Mouse (Mus musculus): ENCODE results near the gene Abr. TPM values are rescaled to one million over a fixed set of nuclear protein-coding genes. Genes with fewer than 3 reads are reported as not detected.

Gene Abr
- polyA plus RNA-seq, 1 experiment from 2014 or later, result 25.8 TPM

GRCm38 (mm10) chr11:76540973-76541372 is 81.1 kb downstream of the Abr start:
- Histone ChIP-seq H3K9me3 (ENCODE audit: control insufficient read depth, low read length) (no peaks in the 10 kb centered on the region), H3K4me1 (ENCODE audit: control insufficient read depth in 2 of 2, insufficient read depth in 2 of 2, low read length in 2 of 2) (no peaks in the 10 kb centered on the region), H3K27me3 (ENCODE audit: control insufficient read depth, insufficient read depth, low read length) (no peaks in the 10 kb centered on the region), H3K36me3 (ENCODE audit: control insufficient read depth, insufficient read depth, low read length) (no peaks in the 10 kb centered on the region), H3K4me2 (ENCODE audit: low read length) (no peak overlapping the region), H3K9ac (ENCODE audit: low read length) (no peak overlapping the region), H3K4me3 (ENCODE audit: control insufficient read depth in 1 of 2, insufficient read depth in 1 of 2, low read depth in 1 of 2, low read length in 2 of 2) (no peak overlapping the region), H3K27ac (replicated peaks in 1 of 2; ENCODE audit: control insufficient read depth in 1 of 2, insufficient read depth in 1 of 2, low read depth in 2 of 2, low read length in 2 of 2) (no peak overlapping the region)
- no peak for ATAC-seq (ENCODE audit: insufficient number of reproducible peaks, insufficient read depth, low FRiP score, low read depth)
- WGBS, result 22% methylated on average over 1 of the region's 1 CpGs

- H3K9me3 ChIP-seq (ENCODE audit: control insufficient read depth, low read length), result peaks cover 3% of the 10 kb centered on the region; the same call in 1 of the 2 replicates
- no peak overlapping the region for H3K4me3 ChIP-seq (ENCODE audit: control insufficient read depth in 1 of 2, insufficient read depth in 1 of 2, low read depth in 1 of 2, low read length in 2 of 2)
- H3K4me1 ChIP-seq (ENCODE audit: control insufficient read depth in 2 of 2, insufficient read depth in 2 of 2, low read length in 2 of 2), result no peaks in the 10 kb centered on the region; a peak in 1 of 4 replicates
- no peak overlapping the region for H3K9ac ChIP-seq (ENCODE audit: low read length)
- no peak overlapping the region for H3K4me2 ChIP-seq (ENCODE audit: low read length)
- H3K27me3 ChIP-seq (ENCODE audit: control insufficient read depth, insufficient read depth, low read length), result no peaks in the 10 kb centered on the region
- H3K27ac ChIP-seq (replicated peaks in 1 of 2; ENCODE audit: control insufficient read depth in 1 of 2, insufficient read depth in 1 of 2, low read depth in 2 of 2, low read length in 2 of 2), result no peak overlapping the region
- H3K36me3 ChIP-seq (ENCODE audit: control insufficient read depth, insufficient read depth, low read length), result no peaks in the 10 kb centered on the region
- 74% methylated on average over 3 of the region's 3 CpGs for WGBS
- no peak for ATAC-seq (ENCODE audit: insufficient number of reproducible peaks, insufficient read depth, low FRiP score, low read depth)
Observed at GRCm38 (mm10) chr11:76537401-76537800, 84.7 kb downstream of the Abr start.

- WGBS, result 69% methylated on average over 10 of the region's 10 CpGs
- Histone ChIP-seq H3K9me3 (ENCODE audit: control insufficient read depth, low read length) (peaks cover 3% of the 10 kb centered on the region; the same call in 1 of the 2 replicates), H3K36me3 (ENCODE audit: control insufficient read depth, insufficient read depth, low read length) (no peaks in the 10 kb centered on the region), H3K9ac (ENCODE audit: low read length) (no peak overlapping the region), H3K4me1 (ENCODE audit: control insufficient read depth in 2 of 2, insufficient read depth in 2 of 2, low read length in 2 of 2) (no peaks in the 10 kb centered on the region; a peak in 1 of 4 replicates), H3K27ac (replicated peaks in 1 of 2; ENCODE audit: control insufficient read depth in 1 of 2, insufficient read depth in 1 of 2, low read depth in 2 of 2, low read length in 2 of 2) (no peak overlapping the region), H3K4me3 (ENCODE audit: control insufficient read depth in 1 of 2, insufficient read depth in 1 of 2, low read depth in 1 of 2, low read length in 2 of 2) (no peak overlapping the region), H3K4me2 (ENCODE audit: low read length) (no peak overlapping the region), H3K27me3 (ENCODE audit: control insufficient read depth, insufficient read depth, low read length) (no peaks in the 10 kb centered on the region)
- no peak for ATAC-seq (ENCODE audit: insufficient number of reproducible peaks, insufficient read depth, low FRiP score, low read depth)
Observed at GRCm38 (mm10) chr11:76536576-76537354, 85.3 kb downstream of the Abr start.

DNA sequence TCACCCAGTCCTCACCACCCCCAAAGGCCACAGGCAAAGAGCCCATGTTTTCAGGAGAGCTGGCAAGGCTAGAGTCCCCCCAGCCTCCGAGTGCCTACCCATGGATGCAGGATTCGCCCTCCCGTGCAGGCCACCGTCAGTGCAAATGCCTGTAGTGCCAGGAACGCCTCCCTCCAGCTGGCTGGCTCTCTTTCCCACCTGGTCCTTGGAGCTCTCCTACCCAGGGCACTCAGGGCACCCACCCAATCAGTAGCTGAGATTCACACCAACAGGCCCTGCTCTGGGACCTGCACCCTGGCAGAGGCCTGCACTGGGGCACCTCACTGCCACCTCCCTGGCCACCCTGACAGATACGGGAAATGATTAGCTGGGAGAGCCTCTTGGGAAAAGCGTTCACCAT is 90.1 kb downstream of the Abr start:
- 83% methylated on average over 7 of the region's 7 CpGs for WGBS
- H3K9ac ChIP-seq (ENCODE audit: low read length), result no peak overlapping the region

GRCm38 (mm10) chr11:76530966-76531678 is 91.0 kb downstream of the Abr start:
- no peak overlapping the region for H3K4me2 ChIP-seq (ENCODE audit: low read length)
- peaks cover 3% of the 10 kb centered on the region; the same call in 1 of the 2 replicates for H3K9me3 ChIP-seq (ENCODE audit: control insufficient read depth, low read length)
- no peak overlapping the region for H3K9ac ChIP-seq (ENCODE audit: low read length)
- WGBS, result 48% methylated on average over 7 of the region's 7 CpGs
- H3K36me3 ChIP-seq (ENCODE audit: control insufficient read depth, insufficient read depth, low read length), result no peaks in the 10 kb centered on the region
- no peak for ATAC-seq (ENCODE audit: insufficient number of reproducible peaks, insufficient read depth, low FRiP score, low read depth)
- H3K4me1 ChIP-seq (ENCODE audit: control insufficient read depth in 2 of 2, insufficient read depth in 2 of 2, low read length in 2 of 2), result peaks cover 8 to 10% of the 10 kb centered on the region in 2 experiments
- no peak overlapping the region for H3K4me3 ChIP-seq (ENCODE audit: control insufficient read depth in 1 of 2, insufficient read depth in 1 of 2, low read depth in 1 of 2, low read length in 2 of 2)
- H3K27ac ChIP-seq (replicated peaks in 1 of 2; ENCODE audit: control insufficient read depth in 1 of 2, insufficient read depth in 1 of 2, low read depth in 2 of 2, low read length in 2 of 2), result no peak overlapping the region
- H3K27me3 ChIP-seq (ENCODE audit: control insufficient read depth, insufficient read depth, low read length), result no peaks in the 10 kb centered on the region

More for the DNA sequence above, 90.1 kb downstream of the Abr start:
- H3K36me3 ChIP-seq (ENCODE audit: control insufficient read depth, insufficient read depth, low read length), result no peaks in the 10 kb centered on the region
- no peak overlapping the region for H3K4me2 ChIP-seq (ENCODE audit: low read length)
- H3K4me3 ChIP-seq (ENCODE audit: control insufficient read depth in 1 of 2, insufficient read depth in 1 of 2, low read depth in 1 of 2, low read length in 2 of 2), result no peak overlapping the region
- no peak for ATAC-seq (ENCODE audit: insufficient number of reproducible peaks, insufficient read depth, low FRiP score, low read depth)
- peaks cover 8 to 10% of the 10 kb centered on the region in 2 experiments for H3K4me1 ChIP-seq (ENCODE audit: control insufficient read depth in 2 of 2, insufficient read depth in 2 of 2, low read length in 2 of 2)
- H3K27me3 ChIP-seq (ENCODE audit: control insufficient read depth, insufficient read depth, low read length), result no peaks in the 10 kb centered on the region
- peaks cover 3% of the 10 kb centered on the region; the same call in 1 of the 2 replicates for H3K9me3 ChIP-seq (ENCODE audit: control insufficient read depth, low read length)
- no peak overlapping the region for H3K27ac ChIP-seq (replicated peaks in 1 of 2; ENCODE audit: control insufficient read depth in 1 of 2, insufficient read depth in 1 of 2, low read depth in 2 of 2, low read length in 2 of 2)

DNA sequence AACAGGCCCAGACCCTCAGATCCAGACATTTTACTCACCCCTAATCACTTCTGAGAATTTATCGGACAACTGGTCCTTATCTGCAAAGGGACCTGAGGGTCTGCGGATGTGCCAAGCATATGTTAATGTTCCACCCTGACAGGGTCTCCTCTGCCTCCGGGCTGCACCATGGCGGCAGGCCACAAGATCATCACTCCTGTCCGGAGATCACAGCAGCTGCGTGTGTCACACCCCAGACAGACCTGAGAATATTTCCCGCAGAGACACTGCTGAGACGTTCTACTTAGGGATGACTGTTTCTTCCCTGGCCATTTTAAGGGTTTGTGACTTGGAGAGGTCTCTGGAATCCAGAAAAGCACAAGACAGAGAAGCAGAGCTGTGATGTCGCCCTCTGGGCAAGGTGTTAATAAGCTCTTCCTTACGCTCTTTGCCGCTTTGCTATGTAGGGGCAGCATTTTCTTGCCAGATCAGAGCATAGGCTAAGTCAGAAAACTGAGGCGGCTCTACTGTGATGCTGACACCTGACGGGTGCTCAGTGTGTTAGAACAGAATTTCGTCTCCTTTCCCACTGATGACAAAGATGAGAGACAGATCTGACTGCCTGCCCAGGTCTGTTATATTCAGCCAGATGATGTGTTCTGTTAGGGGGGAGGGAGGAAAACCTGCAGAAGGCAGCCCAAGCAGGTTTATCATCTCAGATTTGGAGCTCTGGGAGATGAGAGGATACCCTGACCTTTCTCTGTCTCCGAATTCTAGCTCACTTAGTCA is 91.8 kb downstream of the Abr start:
- Histone ChIP-seq H3K9ac (ENCODE audit: low read length) (no peak overlapping the region), H3K9me3 (ENCODE audit: control insufficient read depth, low read length) (peaks cover 3% of the 10 kb centered on the region; the same call in 1 of the 2 replicates), H3K4me3 (ENCODE audit: control insufficient read depth in 1 of 2, insufficient read depth in 1 of 2, low read depth in 1 of 2, low read length in 2 of 2) (no peak overlapping the region), H3K27me3 (ENCODE audit: control insufficient read depth, insufficient read depth, low read length) (no peaks in the 10 kb centered on the region), H3K4me1 (ENCODE audit: control insufficient read depth in 2 of 2, insufficient read depth in 2 of 2, low read length in 2 of 2) (peaks cover 8 to 10% of the 10 kb centered on the region in 2 experiments), H3K36me3 (ENCODE audit: control insufficient read depth, insufficient read depth, low read length) (no peaks in the 10 kb centered on the region), H3K4me2 (ENCODE audit: low read length) (no peak overlapping the region), H3K27ac (replicated peaks in 1 of 2; ENCODE audit: control insufficient read depth in 1 of 2, insufficient read depth in 1 of 2, low read depth in 2 of 2, low read length in 2 of 2) (no peak overlapping the region)
- WGBS, result 62% methylated on average over 15 of the region's 15 CpGs
- no peak for ATAC-seq (ENCODE audit: insufficient number of reproducible peaks, insufficient read depth, low FRiP score, low read depth)

- H3K4me1 ChIP-seq (ENCODE audit: control insufficient read depth in 2 of 2, insufficient read depth in 2 of 2, low read length in 2 of 2), result peaks cover 8 to 10% of the 10 kb centered on the region in 2 experiments; a peak in 3 of 4 replicates
- H3K9me3 ChIP-seq (ENCODE audit: control insufficient read depth, low read length), result peaks cover 3% of the 10 kb centered on the region; the same call in 1 of the 2 replicates
- 55% methylated on average over 6 of the region's 6 CpGs for WGBS
- H3K4me2 ChIP-seq (ENCODE audit: low read length), result no peak overlapping the region
- H3K27me3 ChIP-seq (ENCODE audit: control insufficient read depth, insufficient read depth, low read length), result no peaks in the 10 kb centered on the region
- no peak overlapping the region for H3K27ac ChIP-seq (replicated peaks in 1 of 2; ENCODE audit: control insufficient read depth in 1 of 2, insufficient read depth in 1 of 2, low read depth in 2 of 2, low read length in 2 of 2)
- H3K4me3 ChIP-seq (ENCODE audit: control insufficient read depth in 1 of 2, insufficient read depth in 1 of 2, low read depth in 1 of 2, low read length in 2 of 2), result no peak overlapping the region
- H3K36me3 ChIP-seq (ENCODE audit: control insufficient read depth, insufficient read depth, low read length), result no peaks in the 10 kb centered on the region
- ATAC-seq (ENCODE audit: insufficient number of reproducible peaks, insufficient read depth, low FRiP score, low read depth), result no peak
- no peak overlapping the region for H3K9ac ChIP-seq (ENCODE audit: low read length)
Observed at GRCm38 (mm10) chr11:76529352-76530141, 92.6 kb downstream of the Abr start.
